Mouse (Mus musculus) cerebellum, adult 8-10 months (tissue): ENCODE measurements around the gene Eif4a1.

Experiments
- DNase-seq: peaks from one replicate; pipeline ENCODE4 v3.0.0; 2022

The Eif4a1 gene

GRCm38 (mm10) chr11:69698574-69698973, 26.4 kb upstream of the Eif4a1 start:
- DNase-seq: peak; percentile 10

GRCm38 (mm10) chr11:69697396-69697795, 25.2 kb upstream of the Eif4a1 start:
- no peak for DNase-seq

- DNase-seq: peak; percentile 71
These were observed 23.3 kb upstream of the Eif4a1 start, which contains the start of the genes Tnfsf12 and Tnfsfm13 for GRCm38 (mm10) chr11:69695361-69696181. Gene Tnfsf12 (minus strand): TSS chr11:69695849. Gene Tnfsfm13 (minus strand): TSS chr11:69696098.

GRCm38 (mm10) chr11:69695046-69695360, 22.8 kb upstream of the Eif4a1 start:
- no peak for DNase-seq

- DNase-seq: no peak
These were observed 21.3 kb upstream of the Eif4a1 start for GRCm38 (mm10) chr11:69693421-69693965.

- no peak for DNase-seq
These were observed 20.6 kb upstream of the Eif4a1 start for GRCm38 (mm10) chr11:69692863-69693262.

- DNase-seq: no peak
These were observed 20.1 kb upstream of the Eif4a1 start for GRCm38 (mm10) chr11:69692196-69692811.

- no peak for DNase-seq
These were observed 17.7 kb upstream of the Eif4a1 start for GRCm38 (mm10) chr11:69689891-69690290.

- no peak for DNase-seq
These were observed 14.8 kb upstream of the Eif4a1 start for GRCm38 (mm10) chr11:69687061-69687460.

- DNase-seq: peak; percentile 77
These were observed 14.2 kb upstream of the Eif4a1 start for GRCm38 (mm10) chr11:69686377-69686776.

- DNase-seq: peak; percentile 85
These were observed 13.4 kb upstream of the Eif4a1 start, which contains the start of gene Tnfsf13 for GRCm38 (mm10) chr11:69685526-69686148. Gene Tnfsf13 (minus strand): TSS chr11:69685784.

- DNase-seq: no peak
These were observed 12.7 kb upstream of the Eif4a1 start for GRCm38 (mm10) chr11:69684936-69685335.

- DNase-seq: no peak
These were observed 12.0 kb upstream of the Eif4a1 start for GRCm38 (mm10) chr11:69684128-69684745.

- no peak for DNase-seq
These were observed 11.4 kb upstream of the Eif4a1 start for GRCm38 (mm10) chr11:69683576-69683975.

- peak; percentile 92 for DNase-seq
These were observed 10.8 kb upstream of the Eif4a1 start for GRCm38 (mm10) chr11:69682840-69683533.

GRCm38 (mm10) chr11:69682209-69682839, 10.1 kb upstream of the Eif4a1 start:
- DNase-seq: peak; percentile 43

GRCm38 (mm10) chr11:69681314-69682208, 9.3 kb upstream of the Eif4a1 start, which contains the start of gene Senp3:
Gene Senp3 (minus strand): TSS chr11:69682084.
- peak; percentile 93 for DNase-seq

GRCm38 (mm10) chr11:69680136-69680855, 8.1 kb upstream of the Eif4a1 start:
- no peak for DNase-seq

GRCm38 (mm10) chr11:69679144-69679543, 6.9 kb upstream of the Eif4a1 start:
- no peak for DNase-seq

- no peak for DNase-seq
These were observed 498 bp downstream of the Eif4a1 start for GRCm38 (mm10) chr11:69671726-69672124.
